Mouse (Mus musculus): Measurements from ENCODE around the gene Rars. TPM values are rescaled to one million over a fixed set of nuclear protein-coding genes. Genes with fewer than 3 reads are reported as not detected.

Rars gene
- total and polyA plus RNA-seq, 2 experiments from 2014 or later, result 41.3 to 61.9 TPM

DNA sequence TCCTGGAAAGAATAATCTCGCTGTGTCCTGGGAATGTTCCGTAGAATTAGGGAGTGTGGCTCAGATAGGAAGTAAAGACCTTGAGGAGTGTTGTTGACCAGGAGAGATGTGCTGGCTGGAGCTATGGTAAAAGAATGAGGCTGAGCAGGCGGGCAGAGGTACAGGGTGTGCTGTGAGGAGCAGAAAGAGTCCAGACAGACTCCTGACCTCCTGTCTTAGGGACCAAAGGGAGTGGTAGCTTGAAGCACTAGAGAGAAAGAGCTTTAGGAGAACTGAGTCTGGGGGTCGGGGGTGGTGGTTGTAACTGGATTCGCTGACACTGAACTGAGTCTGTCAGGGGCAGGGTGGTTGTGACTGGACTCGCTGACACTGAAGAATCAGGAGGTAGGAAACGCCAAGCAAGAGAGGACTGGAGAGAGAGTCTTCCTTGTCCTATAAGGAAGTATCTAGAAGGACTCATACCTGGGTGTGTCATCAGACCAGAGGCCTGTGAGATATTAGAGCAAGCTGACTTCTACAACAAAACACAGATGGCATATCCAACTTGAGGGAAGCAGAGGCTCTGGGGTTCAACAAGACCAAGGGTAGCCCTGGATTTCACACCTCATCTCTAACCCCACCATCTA is 74.2 kb downstream of the Rars start:
- no peaks in the 10 kb centered on the region for H3K27me3 ChIP-seq (ENCODE audit: insufficient read depth, low read length)
- H3K9me3 ChIP-seq (ENCODE audit: low read length), result no peaks in the 10 kb centered on the region
- no peaks in the 10 kb centered on the region for H3K36me3 ChIP-seq (ENCODE audit: insufficient read depth, low read length)
- ATAC-seq (ENCODE audit: low FRiP score) (no peak), DNase-seq (ENCODE audit: low spot score) (no peak)
- H3K9ac ChIP-seq (replicated peaks; ENCODE audit: low read length, poor library complexity, severe bottlenecking), result no peak overlapping the region
- 90% methylated on average over 7 of the region's 7 CpGs for WGBS
- no peaks in the 10 kb centered on the region for H3K4me1 ChIP-seq (ENCODE audit: insufficient read depth, low read length)
- H3K4me3 ChIP-seq (ENCODE audit: low read depth, low read length), result no peak overlapping the region
- H3K27ac ChIP-seq (ENCODE audit: low read depth, low read length), result no peak overlapping the region
- no peak for TF ChIP-seq CTCF (IDR thresholded peaks at IDR 0.05)
- no peak overlapping the region for H3K4me2 ChIP-seq (ENCODE audit: low read depth, low read length, poor library complexity, severe bottlenecking)

MicroRNA genes within 50 kb of the gene (microRNA counts, 519-probe panel; counts per million panel counts)
- 4,255 counts per million, percentile 85 among the panel's probes with 10 or more counts for microRNA mmu-miR-103

Small RNAs within 50 kb of the gene (microRNA-seq; reads per million reads assigned to microRNA genes)
- gene Mir103-1 (ENCODE audit: borderline number of aligned reads), result 4.7 reads per million, percentile 10 among the genes with 10 or more reads in this experiment

Other genes starting within 250 kb of the Rars start
- 78.5 and 94.7 TPM in 2 replicates for gene Pank3, start 65.0 kb downstream of the Rars start, total RNA-seq (2014; rRNA removed)
- 11.3 and 11.7 TPM in 2 replicates for gene Pank3, start 65.0 kb downstream of the Rars start, polyA plus RNA-seq (2015; fragmentation: Nextera tagmentation; extraction: Ambion mirVana)
- 57.1 and 75.5 TPM in 2 replicates for gene Fbll1, start 35.6 kb downstream of the Rars start, total RNA-seq (2014; rRNA removed)
- gene Fbll1, start 35.6 kb downstream of the Rars start, polyA plus RNA-seq (2015; fragmentation: Nextera tagmentation; extraction: Ambion mirVana), result 31.0 and 34.6 TPM in 2 replicates
- 11.9 and 15.4 TPM in 2 replicates for gene Wwc1, start 146.0 kb upstream of the Rars start, total RNA-seq (2014; rRNA removed)
- gene Wwc1, start 146.0 kb upstream of the Rars start, polyA plus RNA-seq (2015; fragmentation: Nextera tagmentation; extraction: Ambion mirVana), result 8.0 and 9.2 TPM in 2 replicates